Mouse (Mus musculus) midbrain, embryonic 15.5 days (tissue): ENCODE data around the gene Ahdc1. TPM values are rescaled to one million over a fixed set of nuclear protein-coding genes. Genes with fewer than 3 reads are reported as not detected.

Source experiments
- ATAC-seq: fragments of 200-750 bp; cut with Nextera tagmentation; replicated peaks from 2 replicates; pipeline ENCODE4 v1.8.0; 2017; ENCODE audit warnings: moderate TSS enrichment
- H3K27ac ChIP-seq: fragments of 300-500 bp; sonication (generic); 2 replicates; pipeline ENCODE4 v1.5.1; 2015; ENCODE audit warnings: mild to moderate bottlenecking, inconsistent platforms
- H3K27me3 ChIP-seq: fragments of 300-500 bp; sonication (generic); replicated peaks from 2 replicates; pipeline ENCODE4 v1.6.1; 2015; ENCODE audit warnings: inconsistent platforms
- H3K36me3 ChIP-seq: fragments of 300-500 bp; sonication (generic); replicated peaks from 2 replicates; pipeline ENCODE4 v1.6.1; 2015; ENCODE audit warnings: inconsistent platforms
- H3K4me1 ChIP-seq: fragments of 300-500 bp; sonication (generic); 2 replicates; pipeline ENCODE4 v1.6.1; 2015; ENCODE audit warnings: inconsistent platforms
- H3K4me2 ChIP-seq: fragments of 300-500 bp; sonication (generic); 2 replicates; pipeline ENCODE4 v1.6.1; 2015; ENCODE audit warnings: inconsistent platforms, mild to moderate bottlenecking, moderate library complexity
- H3K4me3 ChIP-seq: fragments of 300-500 bp; sonication (generic); 2 replicates; pipeline ENCODE4 v1.5.1; 2015; ENCODE audit warnings: mild to moderate bottlenecking, inconsistent platforms
- H3K9ac ChIP-seq: fragments of 300-500 bp; sonication (generic); 2 replicates; pipeline ENCODE4 v1.6.1; 2015; ENCODE audit warnings: mild to moderate bottlenecking, inconsistent platforms
- H3K9me3 ChIP-seq: fragments of 300-500 bp; sonication (generic); 2 replicates; pipeline ENCODE4 v1.6.1; 2016; ENCODE audit warnings: inconsistent platforms
- WGBS: fragments of 180-500 bp; shearing (Covaris S2); methylation state at CpG from one replicate; pipeline ENCODE4 v1.1.7; 2015; ENCODE audit warnings: mixed read lengths; 5-methylcytosine and 5-hydroxymethylcytosine counted together
- polyA plus RNA-seq: library from polyadenylated mRNA; unstranded; fragments of >200 nt; fragmentation: Nextera tagmentation; extraction: Ambion mirVana; gene quantifications from 2 replicates; pipeline ENCODE4 v1.2.1, GENCODE M21; 2015

Ahdc1 gene
- polyA plus RNA-seq, 1 experiment from 2014 or later: 14.4 TPM

GRCm38 (mm10) chr4:133083991-133084861, 73.2 kb downstream of the Ahdc1 start:
- no peaks in the 10 kb centered on the region for H3K36me3 ChIP-seq
- no peaks in the 10 kb centered on the region for H3K27me3 ChIP-seq
- H3K27ac ChIP-seq: peak overlapping the region; percentile 84
- 13% methylated on average over 2 of the region's 3 CpGs for WGBS
- peak overlapping the region; percentile 86 for H3K4me2 ChIP-seq
- H3K9ac ChIP-seq: 0 out of 2 replicates have a peak overlapping the region, but pooled peaks have one; percentile 38
- H3K9me3 ChIP-seq: no peaks in the 10 kb centered on the region
- peaks cover 48% of the 10 kb centered on the region for H3K4me1 ChIP-seq
- peak; percentile 27 for ATAC-seq
- peak overlapping the region; percentile 36; the same call in 1 of the 2 replicates for H3K4me3 ChIP-seq

GRCm38 (mm10) chr4:133085011-133085782, 74.1 kb downstream of the Ahdc1 start:
- Histone ChIP-seq H3K9ac (peak overlapping the region; percentile 38), H3K4me2 (peak overlapping the region; percentile 86), H3K9me3 (no peaks in the 10 kb centered on the region), H3K36me3 (no peaks in the 10 kb centered on the region), H3K27me3 (no peaks in the 10 kb centered on the region), H3K27ac (peak overlapping the region; percentile 84), H3K4me3 (peak overlapping the region; percentile 36), H3K4me1 (peaks cover 51% of the 10 kb centered on the region)
- WGBS: under 1% methylated on average over 52 of the region's 53 CpGs
- peak; percentile 70 for ATAC-seq

- 9% methylated on average over 12 of the region's 12 CpGs for WGBS
- Histone ChIP-seq H3K4me1 (peaks cover 57% of the 10 kb centered on the region), H3K27ac (peak overlapping the region; percentile 84), H3K4me2 (peak overlapping the region; percentile 86), H3K27me3 (no peaks in the 10 kb centered on the region), H3K4me3 (peak overlapping the region; percentile 36), H3K9ac (0 out of 2 replicates have a peak overlapping the region, but pooled peaks have one; percentile 38), H3K36me3 (no peaks in the 10 kb centered on the region), H3K9me3 (no peaks in the 10 kb centered on the region)
- ATAC-seq: peak; percentile 46
These were observed 74.8 kb downstream of the Ahdc1 start for GRCm38 (mm10) chr4:133085783-133086342.

- Histone ChIP-seq H3K4me2 (no peak overlapping the region), H3K36me3 (no peaks in the 10 kb centered on the region), H3K9me3 (no peaks in the 10 kb centered on the region), H3K4me1 (peaks cover 69% of the 10 kb centered on the region), H3K27ac (no peak overlapping the region), H3K9ac (no peak overlapping the region), H3K4me3 (no peak overlapping the region), H3K27me3 (no peaks in the 10 kb centered on the region)
- no peak for ATAC-seq
- WGBS: 90% methylated on average over 6 of the region's 6 CpGs
These were observed 76.2 kb downstream of the Ahdc1 start for GRCm38 (mm10) chr4:133087177-133087714.

- Histone ChIP-seq H3K4me1 (peaks cover 75% of the 10 kb centered on the region), H3K4me2 (no peak overlapping the region), H3K4me3 (no peak overlapping the region), H3K36me3 (no peaks in the 10 kb centered on the region), H3K9ac (no peak overlapping the region), H3K27me3 (no peaks in the 10 kb centered on the region), H3K9me3 (no peaks in the 10 kb centered on the region), H3K27ac (no peak overlapping the region)
- ATAC-seq: no peak
- 47% methylated on average over 8 of the region's 8 CpGs for WGBS
These were observed 76.8 kb downstream of the Ahdc1 start for GRCm38 (mm10) chr4:133087835-133088234.

- Histone ChIP-seq H3K9ac (no peak overlapping the region), H3K4me1 (peaks cover 79% of the 10 kb centered on the region), H3K9me3 (no peaks in the 10 kb centered on the region), H3K4me2 (no peak overlapping the region), H3K27me3 (no peaks in the 10 kb centered on the region), H3K27ac (no peak overlapping the region), H3K4me3 (no peak overlapping the region), H3K36me3 (no peaks in the 10 kb centered on the region)
- ATAC-seq: no peak
- 86% methylated on average over 9 of the region's 9 CpGs for WGBS
These were observed 78.3 kb downstream of the Ahdc1 start for GRCm38 (mm10) chr4:133089319-133089718.

GRCm38 (mm10) chr4:133089802-133090201, 78.7 kb downstream of the Ahdc1 start:
- H3K27ac ChIP-seq: peak overlapping the region; percentile 71
- H3K4me3 ChIP-seq: no peak overlapping the region
- H3K36me3 ChIP-seq: no peaks in the 10 kb centered on the region
- no peaks in the 10 kb centered on the region for H3K27me3 ChIP-seq
- no peak overlapping the region for H3K9ac ChIP-seq
- 88% methylated on average over 4 of the region's 4 CpGs for WGBS
- peaks cover 78% of the 10 kb centered on the region for H3K4me1 ChIP-seq
- no peak for ATAC-seq
- H3K9me3 ChIP-seq: no peaks in the 10 kb centered on the region
- H3K4me2 ChIP-seq: no peak overlapping the region

- WGBS: 25% methylated on average over 8 of the region's 8 CpGs
- no peak for ATAC-seq
- Histone ChIP-seq H3K27ac (peak overlapping the region; percentile 71), H3K36me3 (no peaks in the 10 kb centered on the region), H3K4me3 (no peak overlapping the region), H3K9me3 (no peaks in the 10 kb centered on the region), H3K9ac (no peak overlapping the region), H3K4me2 (no peak overlapping the region), H3K27me3 (no peaks in the 10 kb centered on the region), H3K4me1 (peaks cover 78% of the 10 kb centered on the region)
These were observed 79.2 kb downstream of the Ahdc1 start for GRCm38 (mm10) chr4:133090276-133090719.

- Histone ChIP-seq H3K4me3 (no peak overlapping the region), H3K36me3 (no peaks in the 10 kb centered on the region), H3K4me2 (no peak overlapping the region), H3K27me3 (no peaks in the 10 kb centered on the region), H3K4me1 (peaks cover 77% of the 10 kb centered on the region), H3K9me3 (no peaks in the 10 kb centered on the region), H3K27ac (peak overlapping the region; percentile 71), H3K9ac (no peak overlapping the region)
- 28% methylated on average over 17 of the region's 18 CpGs for WGBS
- ATAC-seq: no peak; the same call in 1 of the 2 replicates
These were observed 79.8 kb downstream of the Ahdc1 start for GRCm38 (mm10) chr4:133090720-133091458.

GRCm38 (mm10) chr4:133091459-133091785, 80.4 kb downstream of the Ahdc1 start:
- H3K4me1 ChIP-seq: peaks cover 72% of the 10 kb centered on the region
- no peak for ATAC-seq
- H3K27me3 ChIP-seq: no peaks in the 10 kb centered on the region
- no peak overlapping the region for H3K9ac ChIP-seq
- 68% methylated on average over 4 of the region's 4 CpGs for WGBS
- peak overlapping the region; percentile 71 for H3K27ac ChIP-seq
- H3K9me3 ChIP-seq: no peaks in the 10 kb centered on the region
- no peak overlapping the region for H3K4me3 ChIP-seq
- no peak overlapping the region for H3K4me2 ChIP-seq
- no peaks in the 10 kb centered on the region for H3K36me3 ChIP-seq

- ATAC-seq: peak; percentile 37
- H3K4me3 ChIP-seq: no peak overlapping the region
- 4% methylated on average over 17 of the region's 18 CpGs for WGBS
- no peaks in the 10 kb centered on the region for H3K9me3 ChIP-seq
- peak overlapping the region; percentile 38 for H3K4me2 ChIP-seq
- no peaks in the 10 kb centered on the region for H3K27me3 ChIP-seq
- peak overlapping the region; percentile 75 for H3K27ac ChIP-seq
- H3K36me3 ChIP-seq: no peaks in the 10 kb centered on the region
- peak overlapping the region; percentile 31; the same call in 1 of the 2 replicates for H3K9ac ChIP-seq
- H3K4me1 ChIP-seq: peaks cover 64% of the 10 kb centered on the region
These were observed 81.4 kb downstream of the Ahdc1 start for GRCm38 (mm10) chr4:133092453-133092901.
